Mouse (Mus musculus) embryo, embryonic 10 days (tissue): Measurements from ENCODE around the gene Ptgis.

ENCODE experiments used
- DNase-seq: peaks from one replicate; pipeline ENCODE4 v3.0.0-alpha.2; 2015; ENCODE audit warnings: low spot score

Gene Ptgis

DNA sequence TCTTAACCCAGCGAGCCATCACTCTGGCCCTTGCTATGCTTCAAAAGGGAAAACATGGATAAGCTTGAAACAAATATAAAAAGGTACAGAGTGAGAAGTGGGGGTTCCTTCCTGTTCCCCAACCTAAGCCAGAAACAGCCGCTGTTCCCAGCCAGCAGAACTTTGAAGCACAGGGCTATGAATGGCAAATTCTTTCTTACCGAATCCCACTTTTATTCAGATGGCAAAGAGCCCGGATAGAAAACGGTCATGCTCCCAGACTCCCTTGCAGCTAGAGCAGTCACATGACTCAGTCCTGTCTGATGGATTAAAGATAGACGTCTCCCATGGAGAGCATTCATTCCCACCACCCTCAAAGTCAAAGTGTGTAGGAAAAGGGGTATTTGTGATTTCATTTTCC lies 89.5 kb downstream of the Ptgis start:
- DNase-seq = no peak

DNA sequence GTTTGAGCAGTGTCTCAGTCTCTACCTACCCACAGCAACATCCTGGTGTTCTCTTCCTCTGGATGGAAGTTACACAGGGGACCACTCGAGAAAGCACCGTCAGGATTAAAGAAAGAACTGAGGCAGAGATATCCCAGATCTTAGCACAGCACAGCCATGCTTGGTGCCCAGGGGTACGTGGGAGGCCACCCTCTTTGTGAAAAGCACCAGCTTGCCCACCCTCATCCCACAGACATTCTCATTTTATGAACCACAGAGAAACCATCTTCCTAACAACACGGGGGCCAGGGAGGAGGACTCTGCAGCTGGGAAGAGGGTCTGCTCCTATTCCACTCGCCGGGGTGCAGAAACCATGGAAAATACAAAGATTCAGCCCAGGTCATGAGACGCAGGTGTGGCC lies 90.3 kb downstream of the Ptgis start:
- DNase-seq = no peak

DNA sequence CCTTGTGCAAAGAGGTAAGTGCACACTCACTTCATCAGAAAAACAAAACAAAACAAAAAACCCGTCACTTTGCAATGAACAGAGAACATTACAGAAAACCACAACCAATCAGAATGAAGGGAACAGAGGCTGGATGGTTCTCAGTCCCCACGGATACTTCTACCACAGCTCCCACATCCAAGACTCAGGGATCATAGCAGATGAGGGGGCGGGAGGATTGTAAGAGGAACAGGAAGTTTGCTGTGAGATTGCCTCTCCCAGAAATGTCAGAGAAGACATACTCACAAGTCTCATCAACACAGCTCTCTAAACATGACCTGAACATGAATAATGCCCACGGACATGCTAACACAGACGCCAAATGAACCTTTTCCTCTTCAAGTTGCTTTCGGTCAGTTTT lies 91.4 kb downstream of the Ptgis start:
- no peak for DNase-seq

DNA sequence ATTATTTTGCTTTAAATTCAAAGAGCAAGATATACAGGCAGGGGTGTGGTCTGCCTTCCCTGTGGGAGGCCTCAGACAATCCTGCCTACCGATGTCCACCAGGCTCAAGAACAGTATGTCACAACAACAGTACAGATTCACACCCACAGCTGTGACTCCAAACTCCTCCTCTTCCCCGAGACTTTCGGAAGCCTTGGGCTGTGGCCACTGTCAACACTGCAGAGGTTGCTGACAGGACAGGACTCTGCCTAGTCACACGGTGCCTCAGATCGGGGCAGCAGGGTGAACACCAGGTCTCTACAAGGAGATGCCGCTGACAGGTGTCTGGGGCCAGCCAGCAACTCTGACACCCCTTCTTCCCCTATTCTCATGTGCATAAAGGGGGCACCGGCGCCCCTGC lies 92.7 kb downstream of the Ptgis start:
- no peak for DNase-seq

DNA sequence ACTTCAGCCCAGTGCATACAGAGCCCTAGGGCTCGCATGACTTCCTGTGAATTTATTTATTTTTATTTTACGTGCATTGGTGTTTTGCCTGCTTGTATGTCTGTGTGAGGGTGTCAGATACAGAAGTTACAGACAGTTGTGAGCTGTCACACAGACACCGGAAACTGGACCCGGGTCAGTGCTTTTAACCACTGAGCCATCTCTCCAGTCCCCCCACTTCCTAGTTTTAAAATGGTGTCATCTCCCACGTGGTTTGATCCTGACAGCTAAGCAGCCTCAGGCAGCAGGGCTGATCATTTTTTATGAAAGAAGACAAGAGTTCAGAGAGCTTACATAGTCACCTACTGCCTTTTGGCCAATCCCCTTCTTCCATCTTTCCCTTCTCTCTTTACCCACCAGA lies 94.5 kb downstream of the Ptgis start:
- DNase-seq = no peak

DNA sequence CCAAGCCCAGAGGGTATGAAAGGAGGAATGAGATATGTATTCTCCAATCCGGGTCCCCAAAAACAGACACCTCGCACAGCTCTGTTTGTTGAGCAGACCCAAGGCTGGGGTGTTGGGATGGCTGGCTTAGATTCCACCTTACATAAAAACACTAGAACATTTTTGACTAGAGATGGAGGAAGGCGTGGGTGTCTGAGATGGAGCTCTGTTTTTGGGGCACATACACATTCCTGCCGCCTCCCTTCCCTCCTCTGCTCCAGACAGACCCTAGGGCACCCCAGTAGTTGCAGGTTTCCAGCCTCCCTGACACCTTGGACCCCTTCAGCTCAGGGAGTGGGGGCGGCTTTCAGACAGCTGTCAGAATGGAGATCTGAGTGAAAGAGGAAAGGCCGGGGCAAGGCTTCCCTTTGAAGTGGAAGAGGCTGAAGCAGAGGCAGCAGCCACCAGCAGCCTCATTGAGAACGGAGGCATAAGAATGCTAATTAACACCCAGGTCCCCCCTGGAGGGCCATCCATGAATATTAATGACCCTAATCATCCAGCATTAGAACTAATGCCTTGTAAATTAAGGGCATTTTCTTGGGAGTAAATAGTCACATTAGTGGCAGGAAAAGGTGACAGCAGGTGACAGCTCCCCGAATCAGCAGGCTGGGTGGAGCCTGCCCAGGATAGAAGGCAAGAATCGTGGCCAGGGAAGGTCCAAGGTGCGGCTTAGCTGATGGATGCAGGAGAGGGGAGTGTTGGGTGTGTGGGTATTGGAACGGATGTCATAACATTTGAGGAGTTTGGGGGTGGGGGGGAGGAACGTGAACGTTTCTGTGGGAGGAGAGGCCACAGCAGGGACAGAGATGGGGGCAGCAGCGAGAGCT lies 95.7 kb downstream of the Ptgis start:
- DNase-seq = no peak

DNA sequence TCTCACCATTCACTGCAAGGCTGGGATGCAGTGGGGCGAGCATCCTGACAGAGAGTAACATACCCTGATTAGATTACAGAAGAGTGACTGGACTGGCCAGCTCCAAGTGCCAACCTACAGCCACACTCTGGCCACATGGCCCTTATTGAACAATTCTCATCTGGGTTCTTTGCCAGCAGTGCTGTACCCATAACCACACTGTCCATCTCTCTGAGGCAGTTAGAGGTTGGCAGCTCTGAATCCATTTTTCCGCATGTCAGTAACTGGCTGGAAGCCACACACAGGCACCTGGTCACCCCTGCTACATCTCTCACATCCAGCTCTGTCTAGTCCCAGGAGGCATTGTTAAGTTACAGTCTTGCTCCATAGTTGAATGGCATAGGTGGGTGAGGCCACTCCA lies 96.5 kb downstream of the Ptgis start:
- DNase-seq = no peak

DNA sequence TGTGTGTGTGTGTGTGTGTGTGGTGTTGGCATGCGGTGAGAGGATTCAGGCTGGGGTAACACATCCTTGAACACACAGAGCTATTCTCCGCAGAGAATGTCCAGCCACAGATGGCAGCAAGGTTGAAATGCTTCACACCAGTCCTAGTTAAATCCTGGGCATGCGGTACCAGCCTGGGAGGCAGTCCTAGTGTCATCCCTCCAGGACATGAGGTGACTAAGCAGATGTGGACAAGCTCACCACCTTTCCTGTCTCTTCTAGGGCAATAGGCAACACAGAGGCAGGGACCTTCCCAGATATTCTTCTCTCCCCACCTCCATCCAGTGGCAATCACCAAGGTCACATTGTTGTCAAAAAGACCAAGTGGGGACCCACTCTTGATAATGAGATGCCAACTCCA lies 98.1 kb downstream of the Ptgis start:
- DNase-seq = no peak

DNA sequence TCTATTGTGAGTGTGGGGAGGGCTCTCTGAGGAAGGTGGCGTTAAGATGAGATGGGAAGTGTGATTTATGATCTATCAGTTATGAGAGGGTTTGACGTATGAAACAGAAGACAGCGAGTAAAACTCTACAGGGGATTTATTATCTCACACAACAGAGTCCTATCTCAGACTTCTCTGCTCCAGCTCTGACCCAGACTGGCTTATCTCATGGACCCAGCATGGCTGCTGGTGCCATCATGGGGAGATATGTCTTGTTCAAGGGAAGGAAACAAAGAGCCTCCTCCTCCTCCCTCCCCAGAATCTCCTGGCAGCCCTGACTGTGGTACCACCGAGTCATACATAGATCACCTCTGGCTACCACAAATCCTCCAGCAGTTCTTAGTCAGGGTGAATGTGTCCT lies 98.6 kb downstream of the Ptgis start:
- DNase-seq = no peak
